Mouse (Mus musculus): Measurements from ENCODE around the gene Bmpr2. TPM values are rescaled to one million over a fixed set of nuclear protein-coding genes. Genes with fewer than 3 reads are reported as not detected.

Gene Bmpr2
- polyA plus RNA-seq, 1 experiment from 2014 or later = 19.1 TPM

DNA sequence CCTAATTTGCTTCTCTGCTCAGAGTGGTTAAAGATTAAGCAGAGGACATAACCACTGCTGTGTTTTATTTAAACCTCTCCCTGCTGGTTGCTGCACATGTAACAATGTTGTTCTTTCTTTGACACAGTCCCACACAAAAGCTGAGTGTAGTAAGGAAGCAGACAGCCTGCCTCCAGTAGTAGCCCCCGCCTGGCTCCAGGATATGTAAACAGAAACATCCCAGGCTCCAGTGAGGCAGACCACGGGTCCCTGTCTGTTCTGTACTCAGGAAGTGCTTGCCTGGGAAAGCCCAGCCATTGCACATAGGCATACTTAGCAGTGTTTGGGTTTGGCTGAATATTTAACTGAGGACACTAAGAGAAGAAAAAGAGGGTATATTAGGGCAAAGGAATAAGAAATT is 70.5 kb downstream of the Bmpr2 start:
- Histone ChIP-seq H3K36me3 (ENCODE audit: inconsistent target) (no peaks in the 10 kb centered on the region), H3K4me3 (ENCODE audit: inconsistent target) (no peak overlapping the region), H3K27ac (no peak overlapping the region), H3K79me2 (ENCODE audit: inconsistent target) (peaks cover 5% of the 10 kb centered on the region; the same call in 1 of the 2 replicates)
- 67% methylated on average over 2 of the region's 2 CpGs for WGBS (ENCODE audit: missing documents)

DNA sequence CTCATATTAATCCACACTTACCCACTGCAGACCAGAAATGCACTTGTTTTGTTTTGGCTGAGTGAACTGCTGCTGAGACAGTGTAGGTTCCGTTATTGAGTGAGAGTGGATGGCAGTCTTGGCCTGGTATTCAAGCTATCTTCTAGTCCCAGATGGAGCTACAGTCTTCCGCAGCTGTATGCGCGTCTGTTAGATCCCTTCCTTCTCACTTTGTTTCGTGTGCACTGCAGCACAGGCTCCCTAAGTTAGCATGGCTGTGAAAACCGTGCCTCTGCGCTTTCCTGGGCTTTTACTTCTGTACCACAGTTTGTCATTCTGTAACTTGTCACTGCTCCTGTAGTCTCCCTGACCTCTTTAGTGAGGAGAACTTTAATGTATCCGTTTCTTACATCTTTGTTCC is 85.1 kb downstream of the Bmpr2 start:
- WGBS (ENCODE audit: missing documents) = 98% methylated on average over 8 of the region's 8 CpGs
- Histone ChIP-seq H3K27ac (no peak overlapping the region), H3K79me2 (ENCODE audit: inconsistent target) (no peaks in the 10 kb centered on the region), H3K4me3 (ENCODE audit: inconsistent target) (no peak overlapping the region), H3K36me3 (ENCODE audit: inconsistent target) (peaks cover 31% of the 10 kb centered on the region; the same call in 1 of the 2 replicates)

DNA sequence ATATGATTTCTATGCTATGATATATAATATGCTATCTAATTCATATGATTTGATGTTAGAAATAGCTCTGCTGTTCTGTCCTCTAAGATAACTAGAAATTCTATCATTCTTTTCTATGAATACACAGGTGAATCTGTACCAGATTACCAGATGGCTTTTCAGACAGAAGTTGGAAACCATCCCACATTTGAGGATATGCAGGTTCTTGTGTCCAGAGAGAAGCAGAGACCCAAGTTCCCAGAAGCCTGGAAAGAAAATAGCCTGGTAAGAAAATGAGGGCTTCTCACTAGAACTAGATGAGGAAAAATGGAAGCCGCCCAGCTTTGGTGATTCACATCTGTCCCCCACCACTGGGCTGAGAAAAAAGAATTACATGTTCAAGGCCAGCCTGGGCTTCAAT is 95.8 kb downstream of the Bmpr2 start:
- no peaks in the 10 kb centered on the region for H3K79me2 ChIP-seq (ENCODE audit: inconsistent target)
- H3K27ac ChIP-seq = no peak overlapping the region
- H3K36me3 ChIP-seq (ENCODE audit: inconsistent target) = peaks cover 38% of the 10 kb centered on the region
- WGBS (ENCODE audit: missing documents) = 100% methylated on average over 1 of the region's 1 CpGs
- no peak overlapping the region for H3K4me3 ChIP-seq (ENCODE audit: inconsistent target)

GRCm38 (mm10) chr1:59862144-59862543 is 98.9 kb downstream of the Bmpr2 start:
- Histone ChIP-seq H3K36me3 (ENCODE audit: inconsistent target) (peaks cover 42% of the 10 kb centered on the region), H3K4me3 (ENCODE audit: inconsistent target) (no peak overlapping the region), H3K79me2 (ENCODE audit: inconsistent target) (no peaks in the 10 kb centered on the region), H3K27ac (no peak overlapping the region)
- 100% methylated on average over 1 of the region's 1 CpGs for WGBS (ENCODE audit: missing documents)

- Histone ChIP-seq H3K27ac (no peak overlapping the region), H3K36me3 (ENCODE audit: inconsistent target) (peaks cover 45% of the 10 kb centered on the region), H3K79me2 (ENCODE audit: inconsistent target) (no peaks in the 10 kb centered on the region), H3K4me3 (ENCODE audit: inconsistent target) (no peak overlapping the region)
- 95% methylated on average over 5 of the region's 5 CpGs for WGBS (ENCODE audit: missing documents)
Measured at GRCm38 (mm10) chr1:59868041-59868440, 104.8 kb downstream of the Bmpr2 start.

DNA sequence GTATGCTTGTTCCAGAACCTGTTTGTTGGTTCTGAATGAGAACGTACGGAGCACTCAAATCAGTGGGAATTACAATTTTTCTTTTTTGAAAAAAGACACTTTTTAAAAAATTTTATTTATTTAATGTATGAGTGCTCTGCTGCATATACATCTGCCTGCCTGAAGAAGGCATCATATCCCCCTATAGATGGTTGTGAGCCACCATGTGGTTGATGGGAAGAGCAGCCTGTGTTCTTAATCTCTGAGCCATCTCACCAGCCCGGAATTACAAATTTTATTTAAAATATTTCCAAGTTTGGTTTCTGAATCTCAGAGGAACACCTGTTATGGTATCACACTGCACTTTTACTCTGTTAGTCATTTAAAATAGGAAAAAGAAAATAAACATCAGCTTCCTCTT is 110.8 kb downstream of the Bmpr2 start:
- no peaks in the 10 kb centered on the region for H3K79me2 ChIP-seq (ENCODE audit: inconsistent target)
- no peak overlapping the region for H3K27ac ChIP-seq
- no peak overlapping the region for H3K4me3 ChIP-seq (ENCODE audit: inconsistent target)
- 69% methylated on average over 1 of the region's 3 CpGs for WGBS (ENCODE audit: missing documents)
- peaks cover 11% of the 10 kb centered on the region; the same call in 1 of the 2 replicates for H3K36me3 ChIP-seq (ENCODE audit: inconsistent target)

DNA sequence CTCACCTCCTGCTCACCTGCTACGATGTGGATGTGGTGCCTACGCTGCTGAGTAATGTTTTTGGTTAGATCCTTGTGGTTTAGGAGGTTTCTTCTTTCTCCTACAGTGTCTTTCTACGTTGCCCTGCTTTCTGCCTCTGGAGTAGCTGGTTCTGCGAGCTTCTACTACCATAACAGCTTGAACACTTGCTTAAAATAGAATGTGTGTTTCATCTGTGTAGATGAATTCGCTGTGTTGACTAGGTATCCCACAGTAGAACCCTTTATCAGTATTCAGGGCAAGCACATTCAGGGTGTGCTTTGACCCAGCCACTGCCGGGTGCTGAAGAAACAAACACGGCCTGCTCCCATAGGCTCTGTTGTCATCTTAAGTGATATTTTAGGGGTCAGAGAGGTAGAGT is 114.9 kb downstream of the Bmpr2 start:
- Histone ChIP-seq H3K4me3 (ENCODE audit: inconsistent target) (no peak overlapping the region), H3K36me3 (ENCODE audit: inconsistent target) (no peaks in the 10 kb centered on the region), H3K79me2 (ENCODE audit: inconsistent target) (no peaks in the 10 kb centered on the region), H3K27ac (no peak overlapping the region)
- 76% methylated on average over 7 of the region's 7 CpGs for WGBS (ENCODE audit: missing documents)

- Histone ChIP-seq H3K4me3 (ENCODE audit: inconsistent target) (no peak overlapping the region), H3K27ac (no peak overlapping the region), H3K79me2 (ENCODE audit: inconsistent target) (no peaks in the 10 kb centered on the region), H3K36me3 (ENCODE audit: inconsistent target) (no peaks in the 10 kb centered on the region)
- 33% methylated on average over 3 of the region's 3 CpGs for WGBS (ENCODE audit: missing documents)
Measured at GRCm38 (mm10) chr1:59883349-59884134, 120.3 kb downstream of the Bmpr2 start.

DNA sequence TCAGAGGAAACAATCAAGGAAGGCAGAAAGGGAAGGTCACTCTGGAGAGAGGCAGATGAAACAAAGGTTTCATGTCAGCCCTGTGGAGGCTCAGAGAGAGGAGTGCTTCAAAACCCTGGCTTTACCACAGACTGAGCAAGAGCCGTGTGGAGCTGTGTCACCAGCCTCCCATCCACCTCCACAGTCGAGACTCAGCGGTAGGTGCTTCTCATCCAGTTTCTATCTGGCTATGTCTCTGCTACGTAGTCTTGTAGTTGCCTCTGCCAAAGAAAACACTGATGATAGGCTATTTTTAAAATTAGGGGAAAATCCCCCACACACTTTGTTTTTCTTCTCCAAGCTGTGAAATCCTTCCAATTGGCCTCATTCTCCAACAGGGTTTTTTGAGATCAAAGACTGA is 123.7 kb downstream of the Bmpr2 start:
- Histone ChIP-seq H3K36me3 (ENCODE audit: inconsistent target) (no peaks in the 10 kb centered on the region), H3K79me2 (ENCODE audit: inconsistent target) (no peaks in the 10 kb centered on the region), H3K27ac (no peak overlapping the region), H3K4me3 (ENCODE audit: inconsistent target) (no peak overlapping the region)
- 69% methylated on average over 4 of the region's 4 CpGs for WGBS (ENCODE audit: missing documents)

- Histone ChIP-seq H3K79me2 (ENCODE audit: inconsistent target) (no peaks in the 10 kb centered on the region), H3K36me3 (ENCODE audit: inconsistent target) (no peaks in the 10 kb centered on the region), H3K4me3 (ENCODE audit: inconsistent target) (no peak overlapping the region), H3K27ac (no peak overlapping the region)
Measured at GRCm38 (mm10) chr1:59888018-59888417, 124.8 kb downstream of the Bmpr2 start.

- Histone ChIP-seq H3K79me2 (ENCODE audit: inconsistent target) (no peaks in the 10 kb centered on the region), H3K4me3 (ENCODE audit: inconsistent target) (no peak overlapping the region), H3K36me3 (ENCODE audit: inconsistent target) (no peaks in the 10 kb centered on the region), H3K27ac (no peak overlapping the region)
- 92% methylated on average over 4 of the region's 4 CpGs for WGBS (ENCODE audit: missing documents)
Measured at GRCm38 (mm10) chr1:59891185-59891584, 128.0 kb downstream of the Bmpr2 start.

DNA sequence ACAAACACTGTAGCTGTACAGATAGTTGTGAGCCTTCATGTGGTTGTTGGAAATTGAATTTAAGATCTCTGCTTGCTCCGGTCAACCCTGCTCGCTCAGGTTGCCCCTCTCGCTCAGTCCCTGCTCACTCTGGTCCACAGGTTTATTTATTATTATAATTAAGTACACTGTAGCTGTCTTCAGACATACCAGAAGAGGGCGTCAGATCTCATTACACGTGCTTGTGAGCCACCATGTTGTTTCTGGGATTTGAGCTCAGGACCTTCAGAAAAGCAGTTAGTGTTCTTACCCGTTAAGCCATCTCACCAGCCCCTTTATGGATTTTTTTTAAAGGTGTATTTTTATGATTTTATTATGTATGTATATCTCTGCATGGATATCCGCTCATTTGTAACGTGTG is 129.6 kb downstream of the Bmpr2 start:
- H3K79me2 ChIP-seq (ENCODE audit: inconsistent target) = no peaks in the 10 kb centered on the region
- H3K27ac ChIP-seq = no peak overlapping the region
- H3K4me3 ChIP-seq (ENCODE audit: inconsistent target) = no peak overlapping the region
- WGBS (ENCODE audit: missing documents) = 91% methylated on average over 8 of the region's 8 CpGs
- no peaks in the 10 kb centered on the region for H3K36me3 ChIP-seq (ENCODE audit: inconsistent target)

DNA sequence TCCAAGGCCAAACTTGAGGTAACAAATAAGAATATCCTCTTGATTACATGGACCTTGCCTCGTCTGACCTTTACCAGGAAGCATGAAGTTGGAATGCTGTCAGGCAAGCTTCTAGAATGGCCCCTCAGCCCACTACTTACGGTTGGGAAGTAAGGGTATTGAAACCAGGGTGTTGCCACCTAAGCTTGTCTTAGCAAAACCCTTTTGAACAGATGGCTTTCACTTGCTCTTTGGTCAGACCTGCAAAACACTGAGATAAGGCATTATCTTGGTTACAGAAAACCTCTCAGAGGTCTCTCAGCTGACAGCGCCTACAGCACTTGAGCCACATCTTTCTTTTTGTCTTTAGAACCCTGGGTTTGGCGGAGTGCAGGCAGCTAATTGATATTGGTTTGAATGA is 130.8 kb downstream of the Bmpr2 start:
- WGBS (ENCODE audit: missing documents) = 96% methylated on average over 4 of the region's 4 CpGs
- Histone ChIP-seq H3K4me3 (ENCODE audit: inconsistent target) (no peak overlapping the region), H3K27ac (no peak overlapping the region), H3K79me2 (ENCODE audit: inconsistent target) (no peaks in the 10 kb centered on the region), H3K36me3 (ENCODE audit: inconsistent target) (no peaks in the 10 kb centered on the region)

- H3K4me3 ChIP-seq (ENCODE audit: inconsistent target) = no peak overlapping the region
- WGBS (ENCODE audit: missing documents) = 2% methylated on average over 4 of the region's 4 CpGs
- no peaks in the 10 kb centered on the region for H3K79me2 ChIP-seq (ENCODE audit: inconsistent target)
- H3K36me3 ChIP-seq (ENCODE audit: inconsistent target) = no peaks in the 10 kb centered on the region
- no peak overlapping the region for H3K27ac ChIP-seq
Measured at GRCm38 (mm10) chr1:59895456-59895855, 132.3 kb downstream of the Bmpr2 start.

GRCm38 (mm10) chr1:59897147-59897798 is 134.1 kb downstream of the Bmpr2 start:
- 92% methylated on average over 5 of the region's 5 CpGs for WGBS (ENCODE audit: missing documents)
- Histone ChIP-seq H3K4me3 (ENCODE audit: inconsistent target) (no peak overlapping the region), H3K36me3 (ENCODE audit: inconsistent target) (no peaks in the 10 kb centered on the region), H3K79me2 (ENCODE audit: inconsistent target) (no peaks in the 10 kb centered on the region), H3K27ac (no peak overlapping the region)
